Mouse (Mus musculus) olfactory bulb, adult 2 months (tissue): ENCODE results near the gene Tbxas1.

Source experiments
- CTCF ChIP-seq: fragments of 200-500 bp; IDR thresholded peaks from 2 replicates; pipeline ENCODE4 v1.5.1; 2012; ENCODE audit warnings: low read depth, mild to moderate bottlenecking, low read length, moderate library complexity; ENCODE audit not compliant: insufficient read depth
- POLR2A ChIP-seq: fragments of 200-500 bp; IDR thresholded peaks from 2 replicates; pipeline ENCODE4 v1.6.1; 2012; ENCODE audit warnings: mild to moderate bottlenecking, low read depth, low read length, moderate library complexity; ENCODE audit not compliant: insufficient read depth

DNA sequence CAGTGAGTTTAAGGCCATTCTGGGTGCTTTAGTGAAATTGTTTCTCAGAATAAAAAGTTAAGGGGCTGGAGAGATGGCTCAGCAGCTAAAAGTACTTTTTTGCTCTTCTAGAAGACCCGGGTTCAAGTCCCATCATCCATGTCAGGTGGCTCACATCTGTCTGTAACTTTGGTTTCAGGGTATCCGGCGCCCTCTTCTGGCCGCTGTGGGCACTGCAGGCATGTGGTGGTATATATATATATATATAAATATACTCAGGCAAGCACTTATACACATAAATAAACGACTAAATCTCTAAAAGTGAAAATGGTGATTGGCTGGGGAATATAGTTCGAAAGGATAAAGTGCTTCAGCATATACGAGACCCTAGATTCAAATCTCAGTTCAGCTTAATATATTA is 143.6 kb downstream of the Tbxas1 start:
- TF ChIP-seq POLR2A = no peak
- no peak for TF ChIP-seq CTCF
